Mouse (Mus musculus): ENCODE data around the gene Cyp27a1.

Gene Cyp27a1

DNA sequence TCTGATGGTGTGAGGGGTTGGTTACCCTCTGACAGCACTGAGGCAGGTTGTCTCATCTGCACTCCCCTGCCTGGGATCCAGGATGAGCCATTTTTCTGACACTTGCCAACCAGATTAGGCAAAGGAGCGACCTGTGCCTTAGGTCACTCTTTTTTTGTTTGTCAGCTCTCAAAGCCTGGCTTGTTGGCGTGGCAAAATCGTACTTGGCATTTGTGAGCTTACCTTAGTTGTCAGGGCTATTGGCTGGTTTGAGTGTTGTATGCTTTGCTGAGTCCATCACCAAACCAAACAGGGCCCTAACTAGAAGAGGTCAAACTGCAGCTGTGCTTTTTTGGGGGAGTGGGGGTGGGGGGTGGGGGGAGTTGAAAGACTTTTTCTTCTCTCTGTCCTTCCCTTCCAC, 5.9 kb downstream of the Cyp27a1 start:
- no peak for DNase-seq (ENCODE audit: low read depth)

DNA sequence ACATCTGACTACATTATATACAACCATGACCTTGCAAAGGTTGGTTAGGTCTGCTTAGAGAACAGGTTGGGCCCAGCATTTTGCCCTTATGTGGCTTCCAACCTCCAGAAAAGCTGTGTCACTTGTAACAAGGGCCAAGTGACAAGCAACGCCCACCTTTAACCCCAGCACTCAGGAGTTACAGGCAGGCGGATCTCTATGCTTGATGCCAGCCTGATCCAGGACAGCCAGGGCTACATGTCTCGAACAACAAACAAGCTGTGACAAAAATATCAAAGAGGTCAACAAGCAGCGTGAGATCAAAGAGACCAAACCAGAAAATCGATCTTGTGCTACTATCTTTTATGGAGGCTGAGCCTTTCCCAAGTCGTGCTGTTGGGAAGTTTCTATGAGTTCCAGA, 8.3 kb downstream of the Cyp27a1 start:
- DNase-seq (ENCODE audit: low read depth): no peak

- no peak for DNase-seq (ENCODE audit: low read depth)
These were observed 10.4 kb downstream of the Cyp27a1 start for GRCm38 (mm10) chr1:74723748-74724147.

GRCm38 (mm10) chr1:74726114-74726513, 12.7 kb downstream of the Cyp27a1 start:
- no peak for DNase-seq (ENCODE audit: low read depth)

DNA sequence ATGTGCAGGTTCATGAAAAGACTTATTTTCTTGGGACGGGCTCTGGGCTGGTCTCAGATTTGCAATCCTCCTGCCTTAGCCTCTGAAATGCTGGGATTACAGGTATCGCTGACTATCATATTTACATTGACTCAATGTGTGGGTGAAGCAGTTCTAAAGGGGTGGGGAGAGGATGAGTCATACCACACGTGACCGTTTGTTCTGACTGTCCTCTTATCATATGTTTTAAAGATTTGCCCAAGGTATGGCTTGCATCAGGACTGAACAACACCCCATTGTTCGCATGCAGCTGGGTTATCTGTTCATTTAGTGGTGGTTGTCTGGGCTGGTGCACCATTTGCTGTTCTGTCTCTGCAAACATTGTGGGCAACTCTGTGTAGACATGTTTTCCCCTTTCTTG, 13.3 kb downstream of the Cyp27a1 start:
- no peak for DNase-seq (ENCODE audit: low read depth)

DNA sequence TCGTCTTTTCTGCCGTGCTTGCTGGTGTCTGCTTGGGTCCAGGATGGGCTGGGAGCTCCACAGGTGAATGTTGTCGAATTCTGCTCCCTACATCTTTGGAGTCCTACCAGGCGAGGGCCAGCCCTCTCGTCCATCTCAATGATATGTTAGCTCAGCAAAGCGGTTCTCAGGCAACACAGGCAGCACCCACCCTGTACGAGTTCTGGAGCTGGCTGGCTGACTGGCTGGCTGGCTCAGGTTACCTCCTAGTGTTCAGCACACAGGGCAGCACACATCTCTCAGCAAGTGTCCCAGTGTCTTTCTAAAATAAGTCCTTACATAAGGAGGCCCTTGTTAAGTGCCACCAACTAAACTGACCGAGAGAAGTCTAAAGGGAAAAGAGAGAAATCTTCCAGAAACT, 15.1 kb downstream of the Cyp27a1 start:
- DNase-seq (ENCODE audit: low read depth): no peak

GRCm38 (mm10) chr1:74736977-74737376, 23.6 kb downstream of the Cyp27a1 start:
- no peak for DNase-seq (ENCODE audit: low read depth)

DNA sequence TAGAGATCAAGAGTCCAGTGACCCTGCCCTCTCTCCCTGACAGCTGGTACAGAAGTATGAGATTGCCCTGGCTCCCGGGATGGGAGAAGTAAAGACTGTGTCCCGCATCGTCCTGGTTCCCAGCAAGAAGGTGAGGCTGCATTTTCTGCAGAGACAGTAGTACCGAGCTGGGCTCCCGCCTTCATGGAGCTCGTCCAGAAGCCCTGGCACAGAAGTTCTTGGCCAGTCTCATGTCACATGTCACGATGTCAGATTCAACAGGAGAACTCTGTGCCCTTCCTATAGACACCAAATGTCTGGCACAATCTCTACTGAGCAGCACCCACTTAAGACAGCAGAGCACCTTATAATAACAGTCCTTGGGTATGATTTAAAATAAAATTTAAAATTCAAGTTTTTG, 24.1 kb downstream of the Cyp27a1 start:
- no peak for DNase-seq (ENCODE audit: low read depth)

GRCm38 (mm10) chr1:74740846-74741245, 27.5 kb downstream of the Cyp27a1 start:
- DNase-seq (ENCODE audit: low read depth): no peak

GRCm38 (mm10) chr1:74747335-74747734, 34.0 kb downstream of the Cyp27a1 start:
- no peak for DNase-seq (ENCODE audit: low read depth)

GRCm38 (mm10) chr1:74748643-74749271, 35.4 kb downstream of the Cyp27a1 start, which contains the start of gene Prkag3:
Prkag3 (minus strand) TSS chr1:74749221.
- DNase-seq (ENCODE audit: low read depth): peak; percentile 60

- no peak for DNase-seq (ENCODE audit: low read depth)
These were observed 35.9 kb downstream of the Cyp27a1 start for GRCm38 (mm10) chr1:74749301-74749700.

- DNase-seq (ENCODE audit: low read depth): no peak
These were observed 37.3 kb downstream of the Cyp27a1 start for GRCm38 (mm10) chr1:74750683-74751082.

GRCm38 (mm10) chr1:74752150-74752549, 38.8 kb downstream of the Cyp27a1 start:
- DNase-seq (ENCODE audit: low read depth): no peak

DNA sequence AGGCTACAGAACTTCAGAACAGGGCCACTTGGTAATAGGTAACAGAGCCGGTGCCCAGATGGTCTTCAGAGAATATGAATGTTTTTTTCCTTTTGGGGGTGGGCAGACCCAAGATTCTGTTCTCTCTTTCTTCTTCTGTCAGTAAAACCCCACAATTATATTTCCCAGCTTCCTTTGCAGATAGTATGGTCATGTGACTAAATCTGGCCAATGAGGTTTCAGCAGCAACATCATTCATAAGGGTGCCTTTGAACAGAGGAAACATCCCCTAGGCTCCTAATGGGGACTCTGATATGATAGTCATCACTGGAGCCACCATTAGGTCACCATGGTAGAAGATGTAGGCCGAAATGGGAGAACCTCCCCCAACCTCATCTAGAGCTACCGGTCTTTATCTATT, 39.5 kb downstream of the Cyp27a1 start:
- no peak for DNase-seq (ENCODE audit: low read depth)

DNA sequence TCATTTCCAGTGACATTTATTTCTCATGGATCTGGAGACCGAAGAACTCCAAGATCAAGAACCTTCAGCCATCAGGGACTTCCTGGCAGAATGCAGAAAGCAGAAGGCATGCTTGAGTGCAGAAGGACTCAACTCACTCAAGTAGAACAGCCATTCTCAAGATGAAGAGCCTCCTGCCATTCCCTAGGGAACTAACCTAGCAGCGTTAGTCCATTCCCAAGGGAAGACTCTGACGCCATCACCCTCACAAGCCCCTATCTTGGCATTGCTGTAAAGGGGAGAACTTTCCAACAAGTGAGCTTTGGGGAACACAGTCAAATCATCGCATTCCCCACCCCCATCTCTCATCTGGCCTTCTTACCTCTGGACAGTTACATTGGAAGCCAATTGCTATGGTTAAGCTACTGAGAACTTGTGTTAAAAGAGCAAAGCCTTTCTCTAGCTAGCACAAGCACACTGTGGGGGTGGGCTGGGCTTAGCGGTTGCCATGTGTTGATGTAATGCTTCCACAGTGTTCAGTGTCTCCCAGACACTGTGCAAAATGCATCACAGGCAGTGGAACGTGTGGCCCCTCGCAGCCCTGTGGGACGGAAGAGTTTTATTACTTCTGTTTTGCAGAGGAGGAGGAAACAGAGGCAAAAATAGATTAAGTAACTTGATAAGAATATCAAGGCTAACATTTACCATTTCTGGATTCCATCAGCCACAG, 40.0 kb downstream of the Cyp27a1 start:
- no peak for DNase-seq (ENCODE audit: low read depth)

DNA sequence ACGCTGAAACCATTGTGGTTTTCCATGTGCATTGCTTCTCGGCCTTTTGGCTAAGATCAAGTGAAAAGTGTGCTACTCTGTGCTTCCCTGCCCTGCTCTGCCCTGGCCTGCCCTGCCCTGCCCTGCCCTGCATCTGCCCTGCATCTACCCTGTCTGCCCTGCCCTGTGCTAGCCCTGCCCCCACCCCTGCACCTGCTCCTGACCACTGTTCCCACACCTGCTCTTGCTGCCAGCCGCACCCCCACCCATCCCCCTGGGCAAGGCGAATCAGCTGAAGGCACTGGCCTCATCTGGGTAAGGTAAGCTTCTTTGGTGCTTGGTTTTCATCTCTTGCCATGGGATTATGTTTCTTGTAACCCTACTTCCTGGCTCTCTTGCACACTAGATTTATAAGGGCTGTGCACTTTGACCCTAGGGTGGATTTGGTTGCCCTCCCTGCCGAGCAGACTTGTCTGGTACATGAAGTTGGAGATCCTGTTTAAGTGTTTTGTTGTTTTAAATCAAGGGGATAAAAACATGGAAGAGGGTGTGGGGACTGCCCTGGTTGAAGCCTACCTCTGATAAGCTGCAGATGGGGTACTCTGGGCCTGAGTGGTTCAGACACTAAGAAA, 40.9 kb downstream of the Cyp27a1 start:
- DNase-seq (ENCODE audit: low read depth): no peak

DNA sequence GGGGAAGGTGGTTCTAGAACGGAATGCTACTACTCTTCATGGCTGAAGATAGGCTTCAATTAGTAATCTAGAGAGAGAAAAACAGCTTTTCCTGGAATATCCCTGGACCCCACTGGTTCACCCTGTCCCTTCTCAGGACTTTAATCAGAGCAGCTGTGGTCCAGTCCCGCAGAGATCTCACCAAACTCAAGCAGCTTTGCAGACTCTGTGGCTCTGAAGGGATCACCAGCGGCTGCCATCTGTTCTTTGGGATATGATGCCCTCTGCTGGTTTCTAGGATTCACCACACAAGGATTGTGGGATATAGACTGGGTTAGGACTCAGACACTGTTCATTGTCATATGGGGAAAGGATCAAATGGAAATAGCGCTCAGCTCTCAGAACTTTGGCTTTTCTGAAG, 46.4 kb downstream of the Cyp27a1 start:
- DNase-seq (ENCODE audit: low read depth): no peak

DNA sequence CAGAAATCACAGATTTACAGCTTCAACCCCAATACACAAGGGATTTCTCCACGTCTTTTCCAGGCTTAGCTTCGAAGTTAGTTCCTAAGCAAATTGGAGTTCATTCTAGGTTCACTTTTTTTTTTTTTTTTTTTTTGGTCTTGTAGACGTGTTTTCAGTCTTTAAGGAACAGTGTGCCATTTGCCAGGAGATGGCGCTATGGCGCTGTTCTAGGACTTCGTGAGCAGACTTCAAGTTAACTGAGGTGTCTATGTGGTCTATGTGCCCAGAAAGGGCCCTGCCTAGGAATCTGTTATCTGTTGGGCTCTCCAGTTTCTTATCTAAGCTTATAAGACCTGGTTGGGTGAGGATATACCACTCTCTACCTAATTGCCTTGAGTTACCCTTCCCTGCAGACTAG, 49.7 kb downstream of the Cyp27a1 start:
- DNase-seq (ENCODE audit: low read depth): peak; percentile 94

- no peak for DNase-seq (ENCODE audit: low read depth)
These were observed 57.5 kb downstream of the Cyp27a1 start for GRCm38 (mm10) chr1:74770727-74771466.

DNA sequence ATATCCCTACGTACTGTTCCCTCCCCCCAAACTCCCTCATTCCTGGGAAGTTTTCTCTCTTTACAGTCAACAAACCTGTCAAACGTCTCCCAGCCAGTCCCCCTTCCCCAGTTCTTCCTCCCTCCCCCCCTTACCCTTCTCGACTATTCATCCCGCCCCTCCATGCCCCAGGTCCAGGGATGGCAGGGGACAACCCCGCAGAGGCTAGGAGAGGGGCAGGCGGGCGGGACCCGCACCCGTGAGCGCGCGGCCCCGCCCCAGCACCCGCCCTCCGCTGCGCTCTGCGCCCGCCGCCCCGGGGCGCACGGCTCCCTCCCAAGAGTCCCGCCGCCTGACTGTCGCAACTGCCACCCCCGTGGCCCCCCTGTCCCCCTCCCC, 58.1 kb downstream of the Cyp27a1 start:
- DNase-seq (ENCODE audit: low read depth): no peak

DNA sequence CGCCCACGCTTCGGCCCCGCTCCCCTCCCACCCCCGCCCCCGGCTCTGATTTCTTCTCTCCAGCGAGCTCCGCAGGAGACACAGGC, 58.3 kb downstream of the Cyp27a1 start, which contains the start of gene Wnt6:
Gene Wnt6 (plus strand): TSS at position 48 of the 86 bp plus-strand sequence.
- no peak for DNase-seq (ENCODE audit: low read depth)

- DNase-seq (ENCODE audit: low read depth): no peak
These were observed 58.7 kb downstream of the Cyp27a1 start for GRCm38 (mm10) chr1:74771931-74772620.

All from c-Kit-positive CD71-negative TER-119-negative erythroid progenitor cells, embryonic 14.5 days (primary cell).